Mouse (Mus musculus): ENCODE data around the gene Exoc6.

Gene Exoc6

DNA sequence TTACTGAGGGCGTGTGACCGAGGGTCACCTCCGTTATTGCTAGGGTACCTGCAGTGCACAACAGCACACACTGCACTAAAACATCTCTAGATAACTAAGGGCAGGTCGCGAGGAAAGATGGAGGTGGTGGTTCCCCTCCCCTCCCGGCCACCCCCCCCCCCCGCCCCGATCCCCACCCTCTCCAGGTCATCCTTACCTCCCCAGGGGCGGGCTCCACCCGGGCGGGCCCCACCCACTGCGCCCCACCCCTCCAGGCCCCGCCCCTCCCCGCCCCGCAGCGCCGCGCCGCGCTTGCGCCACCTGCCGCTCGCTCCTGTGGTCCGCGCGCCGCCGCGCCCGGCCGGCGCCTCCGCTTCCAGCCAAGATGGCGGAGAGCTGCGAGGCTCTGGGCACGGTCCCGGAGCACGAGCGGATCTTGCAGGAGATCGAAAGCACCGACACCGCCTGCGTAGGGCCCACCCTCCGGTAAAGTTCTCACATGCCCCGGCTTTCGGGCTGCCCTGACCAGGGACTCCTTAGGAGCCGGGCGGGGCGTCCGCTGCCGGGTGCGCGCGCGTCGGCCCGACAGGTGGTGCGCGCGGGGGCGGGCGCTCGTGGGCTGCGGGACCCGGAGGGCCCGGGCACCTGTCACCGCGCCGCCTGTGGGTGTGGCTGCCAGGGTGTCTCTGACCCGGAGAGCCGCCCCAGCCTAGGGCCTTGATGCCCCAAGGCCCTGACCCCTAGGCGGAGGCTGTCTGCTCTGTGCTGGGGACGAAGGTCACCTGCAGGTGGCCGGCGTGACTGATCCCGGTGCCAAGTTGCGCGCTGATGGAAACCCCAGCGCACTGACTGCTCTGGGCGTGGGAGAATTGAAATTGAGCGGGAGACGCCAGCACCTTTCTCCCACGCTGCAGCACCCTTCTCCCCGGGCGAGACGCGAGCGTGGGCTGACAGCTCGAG lies at the start of gene Exoc6:
TSS of gene Exoc6 (plus strand) at position 318 of the 939 bp plus-strand sequence.
- in situ Hi-C loops (cut with MboI; ENCODE audit: low pct_unique_long_range_greater_than_20kb in 1 of 2, low sequenced_read_pairs in 2 of 2, unreplicated experiment in 1 of 2), result no loop called here

GRCm38 (mm10) chr19:37502996-37503395 lies 47.2 kb upstream of the Exoc6 start:
- in situ Hi-C loops (cut with MboI; ENCODE audit: low pct_unique_long_range_greater_than_20kb in 1 of 2, low sequenced_read_pairs in 2 of 2, unreplicated experiment in 1 of 2), result no loop called here

DNA sequence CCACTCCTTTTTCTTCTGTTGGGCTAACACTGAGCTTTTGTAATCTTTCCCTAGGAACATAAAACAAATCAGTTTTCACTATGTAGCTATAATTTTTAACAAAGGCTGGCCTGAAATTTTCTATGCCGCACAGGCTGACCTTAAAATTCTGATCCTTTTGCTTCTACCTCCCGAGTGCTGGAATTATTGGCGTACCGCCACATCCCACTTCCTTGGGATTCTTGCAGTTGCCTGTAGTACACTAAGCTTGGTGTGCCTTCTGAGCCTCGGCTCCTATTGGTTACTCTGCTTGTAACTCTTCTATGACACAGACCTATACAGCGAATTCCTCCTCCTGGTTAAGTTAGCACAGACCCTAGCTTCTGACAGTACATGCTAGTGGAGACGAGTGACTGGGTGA lies 44.2 kb upstream of the Exoc6 start:
- in situ Hi-C loops (cut with MboI; ENCODE audit: low pct_unique_long_range_greater_than_20kb in 1 of 2, low sequenced_read_pairs in 2 of 2, unreplicated experiment in 1 of 2), result no loop called here

GRCm38 (mm10) chr19:37506614-37507013 lies 43.6 kb upstream of the Exoc6 start:
- in situ Hi-C loops (cut with MboI; ENCODE audit: low pct_unique_long_range_greater_than_20kb in 1 of 2, low sequenced_read_pairs in 2 of 2, unreplicated experiment in 1 of 2), result no loop called here

GRCm38 (mm10) chr19:37509725-37510124 lies 40.5 kb upstream of the Exoc6 start:
- in situ Hi-C loops (cut with MboI; ENCODE audit: low pct_unique_long_range_greater_than_20kb in 1 of 2, low sequenced_read_pairs in 2 of 2, unreplicated experiment in 1 of 2), result no loop called here

DNA sequence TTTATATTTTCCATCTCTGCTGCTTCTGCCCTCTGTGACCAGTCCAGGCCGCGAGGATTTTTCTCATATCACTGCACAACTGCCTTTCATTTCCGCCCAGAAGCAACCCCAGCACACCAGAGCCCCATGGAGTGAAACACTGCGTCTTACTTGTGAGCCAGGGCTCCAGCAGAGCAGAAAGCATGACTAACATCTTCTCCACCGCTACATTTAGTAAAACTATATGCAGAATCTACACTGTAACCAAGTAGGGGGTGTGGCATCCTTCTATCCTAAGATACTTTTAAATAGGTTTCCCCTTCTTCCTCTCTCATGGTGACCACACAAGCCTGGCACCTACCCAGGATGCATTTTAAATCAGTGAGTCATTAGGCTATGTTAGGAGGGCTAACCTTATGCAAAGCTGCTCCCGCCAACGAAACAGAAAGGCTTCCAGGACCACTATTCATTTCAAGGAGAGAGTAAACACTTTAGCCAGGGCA lies 35.4 kb upstream of the Exoc6 start:
- in situ Hi-C loops (cut with MboI; ENCODE audit: low pct_unique_long_range_greater_than_20kb in 1 of 2, low sequenced_read_pairs in 2 of 2, unreplicated experiment in 1 of 2), result no loop called here

- in situ Hi-C loops (cut with MboI; ENCODE audit: low pct_unique_long_range_greater_than_20kb in 1 of 2, low sequenced_read_pairs in 2 of 2, unreplicated experiment in 1 of 2), result no loop called here
Measured at GRCm38 (mm10) chr19:37517419-37517818, 32.8 kb upstream of the Exoc6 start.

GRCm38 (mm10) chr19:37520740-37521433 lies 29.3 kb upstream of the Exoc6 start:
- in situ Hi-C loops (cut with MboI; ENCODE audit: low pct_unique_long_range_greater_than_20kb in 1 of 2, low sequenced_read_pairs in 2 of 2, unreplicated experiment in 1 of 2), result no loop called here

GRCm38 (mm10) chr19:37521434-37521781 lies 28.8 kb upstream of the Exoc6 start:
- in situ Hi-C loops (cut with MboI; ENCODE audit: low pct_unique_long_range_greater_than_20kb in 1 of 2, low sequenced_read_pairs in 2 of 2, unreplicated experiment in 1 of 2), result no loop called here

DNA sequence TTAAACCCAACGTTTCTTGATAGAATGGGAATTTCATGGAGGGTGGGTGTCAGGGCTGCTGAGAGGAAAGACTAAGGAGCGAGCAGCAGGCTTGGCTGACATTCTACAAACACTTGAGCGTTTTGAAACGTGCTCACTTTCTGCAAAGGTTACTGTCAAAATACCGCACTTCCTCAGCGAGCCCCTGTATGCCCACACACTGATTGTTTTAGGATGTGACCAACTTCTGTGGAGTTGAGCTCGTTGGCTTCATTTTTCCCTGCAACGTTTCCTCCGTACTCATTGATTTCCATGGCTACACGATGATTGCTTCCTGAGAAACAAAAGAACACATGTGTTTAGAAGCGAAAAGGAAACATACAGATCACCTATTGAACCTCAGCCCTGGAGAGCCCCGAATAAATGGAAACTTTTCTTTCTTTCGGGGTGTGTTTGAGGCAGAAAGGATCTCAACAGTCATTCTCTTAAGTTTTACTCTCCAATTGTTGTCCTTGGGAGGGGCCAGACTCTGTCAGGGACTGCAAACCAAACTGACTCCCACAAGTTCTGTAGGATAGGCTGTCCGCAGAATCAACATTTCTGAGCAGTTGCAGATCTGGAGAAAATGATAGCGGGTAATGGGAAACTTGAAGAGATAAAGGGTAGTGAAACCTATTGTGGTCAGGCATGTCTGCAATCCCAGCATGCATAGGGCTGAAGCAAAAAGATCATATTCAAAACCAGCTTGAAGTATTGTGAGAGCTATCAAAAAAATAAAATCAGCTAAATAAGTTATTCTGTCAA lies 26.7 kb upstream of the Exoc6 start:
- in situ Hi-C loops (cut with MboI; ENCODE audit: low pct_unique_long_range_greater_than_20kb in 1 of 2, low sequenced_read_pairs in 2 of 2, unreplicated experiment in 1 of 2), result no loop called here

DNA sequence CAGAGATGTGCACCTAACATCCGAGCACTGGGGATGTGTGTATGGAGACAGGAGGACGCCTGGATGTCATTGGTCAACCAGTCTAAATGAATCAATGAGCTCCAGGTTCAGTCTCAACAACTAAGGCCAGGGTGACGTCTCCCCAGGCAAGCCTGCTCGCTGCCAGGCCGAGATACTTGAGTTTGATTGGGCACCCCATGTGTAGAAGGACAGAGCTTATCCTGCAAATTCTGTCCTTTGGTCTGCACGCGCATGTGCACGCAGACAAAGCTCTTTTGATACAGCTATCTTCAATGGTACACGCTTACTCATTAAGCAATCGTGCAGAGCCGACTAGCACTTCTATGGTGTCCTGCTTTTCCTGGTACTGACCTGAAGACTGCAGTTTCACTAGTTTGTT lies 24.3 kb upstream of the Exoc6 start:
- in situ Hi-C loops (cut with MboI; ENCODE audit: low pct_unique_long_range_greater_than_20kb in 1 of 2, low sequenced_read_pairs in 2 of 2, unreplicated experiment in 1 of 2), result loop anchor here in 1 of 2 experiments (25.0 kb wide), 1 partner anchor 89 kb away; the partner anchor contains the start of gene Hhex

DNA sequence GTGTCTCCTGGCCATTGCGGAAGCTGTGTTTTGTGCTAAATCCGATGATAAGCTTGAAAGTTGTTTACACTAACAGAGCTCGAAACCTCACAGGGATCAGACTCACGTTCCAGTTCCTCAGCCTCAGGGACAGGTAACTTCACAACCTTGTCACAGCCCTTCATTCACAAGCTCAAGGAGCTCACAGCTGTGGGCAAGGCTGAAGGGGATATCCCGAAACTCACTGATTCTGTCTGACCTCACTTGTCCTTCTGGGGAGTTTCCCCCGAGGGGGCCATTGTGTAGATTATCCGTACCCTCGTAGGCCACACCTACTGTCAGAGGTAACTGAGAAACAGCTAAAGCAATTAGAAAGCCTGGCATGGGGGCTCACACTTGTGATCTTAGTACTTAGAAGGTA lies 23.4 kb upstream of the Exoc6 start:
- in situ Hi-C loops (cut with MboI; ENCODE audit: low pct_unique_long_range_greater_than_20kb in 1 of 2, low sequenced_read_pairs in 2 of 2, unreplicated experiment in 1 of 2), result loop anchor here in 1 of 2 experiments (25.0 kb wide), 1 partner anchor 89 kb away; the partner anchor contains the start of gene Hhex

GRCm38 (mm10) chr19:37527736-37528135 lies 22.5 kb upstream of the Exoc6 start:
- in situ Hi-C loops (cut with MboI; ENCODE audit: low pct_unique_long_range_greater_than_20kb in 1 of 2, low sequenced_read_pairs in 2 of 2, unreplicated experiment in 1 of 2), result loop anchor here in 1 of 2 experiments (25.0 kb wide), 1 partner anchor 90 kb away; the partner anchor contains the start of gene Hhex

GRCm38 (mm10) chr19:37528581-37528980 lies 21.6 kb upstream of the Exoc6 start:
- in situ Hi-C loops (cut with MboI; ENCODE audit: low pct_unique_long_range_greater_than_20kb in 1 of 2, low sequenced_read_pairs in 2 of 2, unreplicated experiment in 1 of 2), result loop anchor here in 1 of 2 experiments (25.0 kb wide), 1 partner anchor 91 kb away; the partner anchor contains the start of gene Hhex

GRCm38 (mm10) chr19:37529296-37529695 lies 20.9 kb upstream of the Exoc6 start:
- in situ Hi-C loops (cut with MboI; ENCODE audit: low pct_unique_long_range_greater_than_20kb in 1 of 2, low sequenced_read_pairs in 2 of 2, unreplicated experiment in 1 of 2), result loop anchor here in 1 of 2 experiments (25.0 kb wide), 1 partner anchor 92 kb away; the partner anchor contains the start of gene Hhex

DNA sequence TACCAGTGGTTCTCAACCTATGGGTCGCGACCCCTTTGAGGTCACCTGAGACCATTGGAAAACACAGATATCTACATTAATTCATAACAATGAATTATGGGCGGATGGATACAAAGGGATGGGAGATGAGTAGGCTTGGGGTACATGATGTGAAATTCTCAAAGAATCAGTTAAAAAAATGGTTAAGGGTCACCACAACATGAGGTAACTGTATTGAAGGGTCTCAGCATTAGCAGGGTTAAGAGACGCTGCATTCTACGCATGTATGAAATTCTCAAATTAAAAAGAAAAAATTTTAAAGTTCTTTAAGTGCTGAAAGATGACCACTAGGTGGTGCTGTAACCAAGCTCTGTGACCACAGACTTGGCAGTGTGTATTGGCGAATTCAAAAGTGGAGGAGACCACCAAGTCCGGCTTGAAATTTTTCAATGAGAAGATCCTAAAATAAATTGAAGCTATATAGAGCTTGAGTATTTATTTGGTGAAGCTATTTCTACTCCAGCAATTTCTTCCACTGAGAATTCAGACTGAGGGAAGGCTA lies 20.2 kb upstream of the Exoc6 start:
- in situ Hi-C loops (cut with MboI; ENCODE audit: low pct_unique_long_range_greater_than_20kb in 1 of 2, low sequenced_read_pairs in 2 of 2, unreplicated experiment in 1 of 2), result loop anchor here in 1 of 2 experiments (25.0 kb wide), 1 partner anchor 93 kb away; the partner anchor contains the start of gene Hhex

DNA sequence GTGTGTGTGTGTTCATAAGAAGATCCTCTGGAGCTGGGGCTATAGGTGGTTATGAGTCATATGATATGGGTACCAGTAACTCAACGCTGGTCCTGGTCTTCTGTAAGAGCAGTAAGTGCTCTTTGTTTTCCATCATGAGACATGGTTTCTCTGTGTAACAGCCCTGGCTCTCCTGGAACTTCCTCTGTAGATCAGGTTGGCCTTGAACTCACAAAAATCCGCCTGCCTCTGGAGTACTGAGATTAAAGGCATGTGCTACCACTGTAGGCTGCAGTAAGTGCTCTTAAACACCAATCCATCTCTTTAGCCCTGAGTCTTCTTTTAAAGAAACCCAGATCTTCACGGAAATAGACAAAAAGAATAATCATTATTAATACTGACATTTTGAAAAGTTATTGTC lies 19.6 kb upstream of the Exoc6 start:
- in situ Hi-C loops (cut with MboI; ENCODE audit: low pct_unique_long_range_greater_than_20kb in 1 of 2, low sequenced_read_pairs in 2 of 2, unreplicated experiment in 1 of 2), result loop anchor here in 1 of 2 experiments (25.0 kb wide), 1 partner anchor 93 kb away; the partner anchor contains the start of gene Hhex

Measured in mouse embryonic stem cell (cell line).